Mouse (Mus musculus) myocyte (in vitro differentiated cells): ENCODE data around the gene Phlda2.

Source experiments
- MAX ChIP-seq: IDR thresholded peaks from one replicate; pipeline ENCODE4 v1.6.1; 2011; ENCODE audit warnings: low read depth, mild to moderate bottlenecking, control low read depth
- MYOD1 ChIP-seq, 3 experiments: IDR thresholded peaks; one replicate each; pipeline ENCODE4 v1.6.1; 2011; ENCODE audit warnings: control low read depth in 2 of 3, low read depth in 2 of 3, mild to moderate bottlenecking in 2 of 3, moderate library complexity in 1 of 3; ENCODE audit not compliant: insufficient read length in 2 of 3, control insufficient read depth in 1 of 3
- MYOG ChIP-seq, 3 experiments: IDR thresholded peaks; one replicate each; pipeline ENCODE4 v1.6.1; 2011; ENCODE audit warnings: control low read depth in 2 of 3, low read depth in 2 of 3, mild to moderate bottlenecking in 2 of 3; ENCODE audit not compliant: insufficient read length in 2 of 3, control insufficient read depth in 1 of 3, insufficient read depth in 1 of 3
- POLR2A ChIP-seq: IDR thresholded peaks from one replicate; pipeline ENCODE4 v1.6.1; 2011; ENCODE audit warnings: low read depth, mild to moderate bottlenecking, control low read depth, moderate library complexity; ENCODE audit not compliant: insufficient read length
- TCF12 ChIP-seq: IDR thresholded peaks from one replicate; pipeline ENCODE4 v1.6.1; 2011; ENCODE audit warnings: mild to moderate bottlenecking, control low read depth; ENCODE audit not compliant: poor library complexity, insufficient read depth, severe bottlenecking

GRCm38 (mm10) chr7:143462516-143462915, 40.4 kb downstream of the Phlda2 start:
- TF ChIP-seq POLR2A (no peak), MYOD1 (IDR thresholded peaks at IDR 0.05; ENCODE audit: control insufficient read depth in 1 of 3, insufficient read length in 2 of 3, low read depth in 2 of 3) (no peak), MAX (no peak), MYOG (IDR thresholded peaks at IDR 0.05; ENCODE audit: control insufficient read depth in 1 of 3, insufficient read depth in 1 of 3, insufficient read length in 2 of 3, low read depth in 2 of 3) (peak in 1 of 3 experiments; percentile 8), TCF12 (no peak)
